Mouse (Mus musculus): ENCODE measurements around the gene Arrdc2. TPM values are rescaled to one million over a fixed set of nuclear protein-coding genes. Genes with fewer than 3 reads are reported as not detected.

The Arrdc2 gene
- 26.8 and 30.5 TPM in 2 replicates for polyA plus RNA-seq (2012; rRNA removed)

DNA sequence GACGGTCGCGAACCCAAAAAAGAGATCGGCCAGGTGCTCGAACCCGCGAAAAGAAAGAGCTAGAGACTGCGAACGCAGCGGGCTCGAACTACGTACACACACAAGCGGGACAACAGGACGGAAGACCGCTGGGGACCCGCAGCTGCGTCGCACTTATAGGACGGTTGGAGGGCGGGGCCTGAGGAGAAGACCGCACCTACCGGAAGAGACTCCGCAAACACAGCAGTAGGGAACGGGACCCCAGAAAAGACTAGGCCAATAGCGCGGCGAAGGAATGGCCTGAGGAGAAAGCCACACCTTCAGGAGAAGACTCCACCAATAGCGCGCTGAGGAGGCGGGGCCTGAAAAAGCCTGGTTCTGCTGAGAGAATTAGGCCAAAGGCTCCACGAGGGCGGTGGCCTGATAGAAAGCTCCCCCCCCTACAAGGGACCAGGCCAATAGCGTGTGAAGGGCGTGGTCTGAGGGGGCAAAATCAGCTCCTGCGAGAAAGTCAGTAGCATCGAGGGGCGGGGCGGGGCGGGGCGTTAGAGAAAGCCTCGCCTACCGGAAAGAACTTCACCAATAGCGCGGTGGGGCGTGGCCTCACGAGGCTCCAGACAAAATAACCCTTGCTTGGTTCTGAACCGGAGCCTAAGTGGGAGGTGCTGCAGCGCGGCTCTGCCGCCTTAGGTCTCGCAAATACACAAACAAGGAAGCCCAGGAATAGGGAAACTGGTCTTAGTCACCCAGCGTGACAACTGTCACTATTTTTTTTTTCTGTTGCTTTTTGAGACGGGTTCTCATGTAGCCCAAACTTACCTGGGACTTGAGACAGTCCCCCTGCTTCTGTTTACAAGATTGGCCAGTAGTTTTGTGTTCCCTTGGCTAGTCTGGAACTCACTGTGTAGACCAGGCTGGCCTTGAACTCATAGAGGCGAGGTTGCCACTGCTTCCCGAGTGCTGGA is at the start of gene Arrdc2:
Gene Arrdc2, minus strand, starts transcription at position 313 of the 944 bp plus-strand sequence.

DNA sequence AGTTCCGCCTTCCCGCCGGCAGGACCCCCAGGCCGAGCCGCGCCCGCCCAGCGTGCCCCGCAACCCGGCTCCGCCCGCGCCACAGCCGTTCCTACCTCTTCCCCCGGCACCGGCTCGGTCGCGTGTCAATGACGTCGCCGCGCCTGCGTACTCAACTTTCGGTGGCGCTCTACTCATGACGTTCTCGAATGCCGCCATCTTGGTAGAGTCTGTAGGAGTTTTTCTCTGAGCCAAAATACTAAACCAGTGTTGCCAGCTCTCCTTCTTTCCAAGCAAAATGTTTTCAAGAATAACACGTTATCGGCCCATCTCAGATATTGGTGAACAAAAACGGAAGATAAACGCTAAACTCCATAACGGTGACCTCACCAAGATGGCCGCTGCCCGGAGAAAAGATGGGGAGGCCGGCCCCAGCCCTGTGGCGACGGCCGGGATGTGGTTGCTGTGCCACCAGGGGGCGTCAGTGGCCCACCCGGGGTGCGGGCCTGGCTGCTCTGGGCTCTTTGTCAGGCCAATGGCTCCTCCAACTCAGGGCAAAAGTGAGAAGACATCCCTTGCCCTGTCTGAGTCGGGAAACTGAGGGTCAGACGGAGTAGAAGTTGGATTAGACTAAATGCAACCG is 34.0 kb upstream of the Arrdc2 start, which contains the start of gene Ccdc124:
Gene Ccdc124, minus strand, starts transcription at position 572 of the 622 bp plus-strand sequence.

DNA sequence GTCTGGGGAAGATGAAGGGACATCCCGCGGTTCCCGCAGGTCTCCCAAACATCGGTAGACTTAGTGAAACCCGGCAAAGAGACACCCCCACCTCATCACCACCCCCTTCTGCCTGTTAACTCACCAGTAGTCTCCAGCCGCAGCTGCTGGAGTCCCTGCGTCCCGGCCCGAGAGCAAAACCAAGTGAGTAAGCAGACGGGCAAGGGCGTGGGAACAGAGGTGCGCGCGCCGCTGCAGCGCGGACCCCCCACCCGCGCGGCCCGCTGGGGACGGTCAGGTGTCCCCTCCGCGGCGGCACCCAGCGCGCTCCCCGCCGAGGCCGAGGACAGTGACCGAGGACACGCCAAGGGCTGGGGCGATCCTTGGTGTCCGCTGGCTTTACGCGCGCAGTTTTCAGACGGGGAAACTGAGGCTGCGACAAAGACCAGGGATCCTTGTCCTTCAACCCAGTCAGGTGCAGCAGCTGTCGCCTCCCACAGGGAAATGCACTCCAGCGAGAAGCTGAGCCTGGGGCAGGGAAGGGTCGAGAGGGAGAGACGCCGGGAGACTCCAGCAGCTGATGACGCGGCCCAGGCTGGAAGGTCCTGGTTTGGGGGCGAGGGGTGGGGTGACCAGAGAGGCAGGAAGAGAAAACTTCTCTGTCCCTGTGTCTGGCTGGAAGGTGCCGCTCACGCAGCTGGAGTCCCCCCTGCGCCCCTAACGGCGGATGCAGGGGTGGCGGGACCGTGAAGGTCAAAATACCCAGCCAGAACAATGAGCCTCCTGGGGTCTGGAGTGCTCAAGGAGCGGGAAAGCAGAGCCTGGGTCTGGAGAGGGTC is 23.5 kb upstream of the Arrdc2 start, which contains the start of gene Kcnn1:
Gene Kcnn1, minus strand, starts transcription at position 435 of the 818 bp plus-strand sequence.

DNA sequence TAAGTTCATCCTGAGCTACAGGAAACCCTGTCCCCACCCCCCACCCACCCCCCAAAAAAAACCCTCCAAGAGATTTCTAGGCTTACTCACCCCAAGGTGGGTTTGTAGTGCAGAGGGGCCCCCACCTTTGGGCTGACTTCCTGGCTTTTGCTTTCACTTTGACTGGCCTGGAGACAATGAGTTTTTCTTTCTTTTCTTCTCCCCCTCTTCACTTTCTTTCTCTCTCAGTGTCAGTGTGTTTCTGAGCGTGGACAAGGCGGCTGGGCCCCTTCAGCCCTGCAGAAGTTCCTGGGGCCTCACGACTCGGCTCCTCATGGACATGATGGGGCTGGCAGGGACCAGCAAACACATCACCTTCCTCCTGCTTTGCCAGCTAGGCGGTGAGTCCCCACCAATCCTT is 31.3 kb downstream of the Arrdc2 start, which contains the start of gene Il12rb1:
Gene Il12rb1, plus strand, starts transcription at position 211 of the 400 bp plus-strand sequence.

DNA sequence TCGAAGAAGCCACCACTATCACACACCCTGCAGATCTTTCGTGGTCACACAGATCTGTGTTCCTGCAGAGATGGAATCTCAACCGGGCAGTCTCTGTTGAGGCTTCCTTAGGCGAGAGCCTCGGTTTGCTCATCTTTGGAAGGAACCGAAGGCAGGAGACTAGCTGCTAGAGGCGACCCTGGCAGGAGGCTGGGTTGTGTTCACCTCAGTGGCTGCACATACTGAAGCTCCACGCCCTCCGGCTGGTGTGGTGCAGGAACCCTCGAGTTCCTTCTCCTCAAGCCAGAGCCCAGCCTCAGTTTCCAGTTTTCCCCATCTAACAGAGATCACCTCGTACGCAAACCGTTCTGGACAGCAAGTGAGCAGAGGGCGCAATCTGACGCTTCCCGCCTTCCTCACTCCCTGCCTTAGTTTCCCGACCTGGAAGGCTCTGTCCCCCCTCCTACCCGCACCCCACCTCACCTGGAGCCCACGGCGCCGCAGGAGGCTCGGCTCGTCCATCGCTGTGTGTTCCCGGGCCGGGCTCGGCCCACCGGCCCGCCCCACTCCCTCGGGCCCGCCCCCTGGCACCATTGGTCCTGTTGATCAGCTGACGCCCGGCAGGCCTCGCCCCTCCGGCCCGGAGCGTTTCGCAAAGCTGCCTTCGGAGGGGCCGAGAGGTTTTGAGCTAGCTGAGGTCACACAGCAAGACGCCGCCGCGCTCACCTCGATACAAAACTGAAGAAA is 34.9 kb downstream of the Arrdc2 start, which contains the start of gene Mast3:
Gene Mast3, minus strand, starts transcription at position 574 of the 726 bp plus-strand sequence.

Other genes with a start within 250 kb of the Arrdc2 start
- 198 and 208 TPM in 2 replicates for gene Isyna1, start 245.3 kb downstream of the Arrdc2 start, polyA plus RNA-seq (2012; rRNA removed)
- 201 and 212 TPM in 2 replicates for gene Ssbp4, start 230.8 kb downstream of the Arrdc2 start, polyA plus RNA-seq (2012; rRNA removed)
- 0.78 and 0.87 TPM in 2 replicates for gene Lrrc25, start 223.6 kb downstream of the Arrdc2 start, polyA plus RNA-seq (2012; rRNA removed)
- gene Gdf15, start 207.3 kb downstream of the Arrdc2 start, polyA plus RNA-seq (2012; rRNA removed) = 0.16 and 0.32 TPM in 2 replicates
- 45.7 and 46.8 TPM in 2 replicates for gene Pgpep1, start 179.3 kb downstream of the Arrdc2 start, polyA plus RNA-seq (2012; rRNA removed)
- 153 and 155 TPM in 2 replicates for gene Lsm4, start 166.5 kb downstream of the Arrdc2 start, polyA plus RNA-seq (2012; rRNA removed)
- 201 and 210 TPM in 2 replicates for gene Jund, start 140.8 kb downstream of the Arrdc2 start, polyA plus RNA-seq (2012; rRNA removed)
- 0.12 and 0.14 TPM in 2 replicates for gene Iqcn, start 136.3 kb downstream of the Arrdc2 start, polyA plus RNA-seq (2012; rRNA removed)
- gene Gm3336, start 121.2 kb downstream of the Arrdc2 start, polyA plus RNA-seq (2012; rRNA removed) = not detected in 2 replicates
- gene Pde4c, start 116.0 kb downstream of the Arrdc2 start, polyA plus RNA-seq (2012; rRNA removed) = 1.1 and 1.2 TPM in 2 replicates
- 582 and 635 TPM in 2 replicates for gene Rab3a, start 85.0 kb downstream of the Arrdc2 start, polyA plus RNA-seq (2012; rRNA removed)
- gene Mpv17l2, start 78.8 kb downstream of the Arrdc2 start, polyA plus RNA-seq (2012; rRNA removed) = 27.0 and 27.4 TPM in 2 replicates
- gene Pik3r2, start 63.0 kb downstream of the Arrdc2 start, polyA plus RNA-seq (2012; rRNA removed) = 138 and 151 TPM in 2 replicates
- 44.0 and 53.5 TPM in 2 replicates for gene Mast3, start 34.7 kb downstream of the Arrdc2 start, polyA plus RNA-seq (2012; rRNA removed)
- 0.06 and 0.09 TPM in 2 replicates for gene Il12rb1, start 31.3 kb downstream of the Arrdc2 start, polyA plus RNA-seq (2012; rRNA removed)
- 23.8 and 25.4 TPM in 2 replicates for gene Kcnn1, start 23.5 kb upstream of the Arrdc2 start, polyA plus RNA-seq (2012; rRNA removed)
- 125 and 128 TPM in 2 replicates for gene Ccdc124, start 34.2 kb upstream of the Arrdc2 start, polyA plus RNA-seq (2012; rRNA removed)
- 2.3 and 2.4 TPM in 2 replicates for gene Slc5a5, start 53.0 kb upstream of the Arrdc2 start, polyA plus RNA-seq (2012; rRNA removed)
- gene Rpl18a, start 57.7 kb upstream of the Arrdc2 start, polyA plus RNA-seq (2012; rRNA removed) = 2,864 and 3,038 TPM in 2 replicates
- gene Map1s, start 66.2 kb upstream of the Arrdc2 start, polyA plus RNA-seq (2012; rRNA removed) = 52.1 and 61.4 TPM in 2 replicates